Mouse (Mus musculus): ENCODE measurements around the gene Cfi.
A peak's percentile ranks its signal among the peaks of the same experiment; 100 is the strongest.

Cfi gene

DNA sequence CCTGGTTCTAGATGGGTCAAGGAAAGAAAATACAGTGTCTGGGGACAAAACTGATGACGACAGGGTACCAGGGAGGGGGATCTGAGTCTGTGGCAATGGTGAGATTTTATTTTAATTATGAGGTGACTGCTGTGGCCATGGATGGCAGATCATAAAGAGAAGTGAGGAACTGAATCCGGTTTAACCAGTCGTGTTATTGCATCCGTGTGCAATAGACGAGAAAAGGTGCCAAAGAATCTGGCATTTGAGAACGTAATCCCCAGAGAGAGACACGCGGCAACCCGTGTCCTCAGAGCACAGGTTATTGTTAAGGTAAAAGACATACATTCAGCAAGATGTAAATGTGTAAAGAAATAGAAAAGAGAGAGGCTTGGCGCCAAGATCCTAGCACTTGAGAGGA lies 41.6 kb downstream of the Cfi start:
- no peak for DNase-seq (ENCODE audit: extremely low spot score, low spot score)

DNA sequence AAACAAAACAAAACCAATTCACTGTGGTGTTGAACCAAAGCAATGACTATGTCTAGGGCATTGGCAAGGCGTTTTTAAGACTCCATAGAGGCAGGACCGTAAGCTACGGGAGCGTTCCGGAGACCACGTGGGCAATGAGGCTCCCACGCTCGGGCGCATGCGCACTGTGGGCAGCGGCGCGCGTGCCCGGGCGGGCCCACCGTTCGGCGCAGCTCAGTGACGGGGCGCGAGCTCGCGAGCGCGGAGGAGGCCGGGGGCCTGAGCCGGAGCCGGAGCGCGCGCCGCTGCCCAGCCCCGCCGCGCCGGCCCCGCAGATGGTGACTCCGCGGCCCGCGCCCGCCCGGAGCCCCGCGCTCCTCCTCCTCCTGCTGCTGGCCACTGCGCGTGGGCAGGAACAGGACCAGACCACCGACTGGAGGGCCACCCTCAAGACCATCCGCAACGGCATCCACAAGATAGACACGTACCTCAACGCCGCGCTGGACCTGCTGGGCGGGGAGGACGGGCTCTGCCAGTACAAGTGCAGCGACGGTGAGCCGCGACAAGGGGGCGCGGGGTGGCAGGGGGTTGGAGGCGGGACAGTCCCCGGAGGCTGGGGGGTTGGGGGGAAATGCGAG lies 42.8 kb downstream of the Cfi start, which contains the start of gene Pla2g12a:
Gene Pla2g12a, plus strand, starts transcription at position 202 of the 617 bp plus-strand sequence.
- DNase-seq (ENCODE audit: extremely low spot score, low spot score), result peak; percentile 87

DNA sequence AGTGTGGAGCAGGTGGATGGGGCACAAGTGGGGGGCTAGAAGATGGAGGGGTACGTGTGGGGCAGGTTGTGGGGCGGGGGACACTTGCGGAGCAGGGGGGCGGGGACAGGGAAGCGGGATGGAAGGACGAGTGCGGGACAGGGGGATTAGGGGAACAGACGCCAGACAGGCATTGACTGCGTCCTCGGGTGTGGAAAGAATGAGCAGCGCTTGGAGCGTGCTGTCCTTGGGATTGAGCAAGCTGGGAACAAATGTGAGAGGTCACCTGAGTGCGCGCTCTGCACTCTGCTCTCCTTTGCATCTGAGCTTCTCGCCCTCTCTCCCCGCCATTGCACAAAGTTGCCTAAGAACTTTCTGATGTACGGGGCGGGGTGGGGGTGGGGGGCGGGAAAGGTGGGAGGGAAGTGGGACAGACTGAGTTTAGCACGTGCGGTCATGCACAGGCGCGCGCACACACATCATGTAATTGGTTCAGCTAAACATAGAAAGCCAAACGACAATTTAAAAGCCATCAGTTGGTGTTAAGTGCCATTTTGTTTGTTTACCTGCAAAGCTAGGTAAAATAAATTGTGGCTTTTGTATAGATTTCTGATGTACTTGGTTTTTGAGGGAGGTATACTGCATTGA lies 43.6 kb downstream of the Cfi start:
- no peak for DNase-seq (ENCODE audit: extremely low spot score, low spot score)

DNA sequence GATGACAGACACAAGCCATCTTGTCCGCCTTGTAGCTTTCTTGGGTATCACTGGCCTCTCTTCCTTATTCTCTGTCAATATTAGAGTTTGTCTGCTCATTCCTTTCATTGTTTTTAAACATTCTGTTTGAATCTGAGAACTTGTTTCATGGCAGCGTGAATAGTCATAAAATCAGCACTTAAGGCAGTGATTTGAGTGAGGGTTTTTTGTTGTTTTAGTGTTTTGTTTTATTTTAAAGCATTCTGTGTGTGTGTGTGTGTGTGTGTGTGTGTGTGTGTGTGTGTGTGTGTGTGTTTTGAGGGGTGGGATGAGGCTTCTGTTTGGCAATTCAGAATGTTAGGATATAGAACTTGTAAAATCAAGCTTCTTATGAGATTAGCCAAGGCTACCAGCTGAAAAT lies 44.2 kb downstream of the Cfi start:
- DNase-seq (ENCODE audit: extremely low spot score, low spot score), result no peak

DNA sequence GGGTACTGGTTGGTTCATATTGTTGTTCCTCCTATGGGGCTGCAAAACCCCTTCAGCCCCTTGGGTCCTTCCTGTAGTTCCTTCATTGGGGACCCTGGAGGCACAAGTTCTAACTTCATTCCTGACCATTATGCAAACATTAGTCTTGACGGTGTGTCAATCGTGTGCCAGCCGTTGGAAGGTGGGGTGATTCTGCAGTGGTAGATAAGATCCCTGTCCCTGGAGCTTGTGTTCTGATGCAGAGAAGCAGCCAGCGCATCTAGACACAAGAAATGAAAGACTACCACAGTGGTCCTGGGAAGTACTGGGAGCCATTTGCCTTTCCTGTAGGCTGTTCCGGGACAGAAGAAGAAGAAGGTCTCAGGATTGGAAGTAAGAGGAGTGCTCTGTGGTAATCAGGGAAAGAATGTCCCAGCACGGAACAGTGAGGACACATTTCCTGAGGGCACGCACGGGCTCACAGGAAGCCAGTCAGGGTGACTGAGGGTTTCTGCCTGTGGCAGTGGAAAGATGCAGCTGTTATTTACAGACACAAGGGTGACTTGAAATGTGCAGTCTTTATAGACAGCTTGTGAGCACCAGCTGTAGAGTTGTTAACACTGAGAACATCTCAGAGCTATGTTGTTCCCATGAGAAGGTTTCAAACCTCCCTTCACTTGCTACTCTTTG lies 45.4 kb downstream of the Cfi start:
- no peak for DNase-seq (ENCODE audit: extremely low spot score, low spot score)

DNA sequence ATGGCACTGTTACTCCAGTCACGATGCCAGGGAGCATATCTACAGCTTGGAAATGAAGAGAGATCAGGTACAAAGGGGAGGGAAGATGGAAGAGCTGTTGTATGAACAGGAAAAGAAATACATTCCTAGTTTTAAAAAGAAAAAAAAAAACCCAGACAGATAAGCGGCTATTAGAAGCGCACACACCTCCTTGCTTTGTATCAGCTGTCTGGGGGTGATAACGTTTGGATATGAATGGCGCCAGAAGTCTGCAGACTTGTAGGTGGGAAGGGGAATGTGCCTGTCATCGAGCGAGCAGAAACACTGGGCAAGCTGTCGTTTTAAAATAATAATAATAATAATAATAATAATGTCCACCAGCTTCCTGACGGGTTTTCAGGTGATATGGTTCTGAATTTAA lies 49.9 kb downstream of the Cfi start:
- no peak for DNase-seq (ENCODE audit: extremely low spot score, low spot score)

DNA sequence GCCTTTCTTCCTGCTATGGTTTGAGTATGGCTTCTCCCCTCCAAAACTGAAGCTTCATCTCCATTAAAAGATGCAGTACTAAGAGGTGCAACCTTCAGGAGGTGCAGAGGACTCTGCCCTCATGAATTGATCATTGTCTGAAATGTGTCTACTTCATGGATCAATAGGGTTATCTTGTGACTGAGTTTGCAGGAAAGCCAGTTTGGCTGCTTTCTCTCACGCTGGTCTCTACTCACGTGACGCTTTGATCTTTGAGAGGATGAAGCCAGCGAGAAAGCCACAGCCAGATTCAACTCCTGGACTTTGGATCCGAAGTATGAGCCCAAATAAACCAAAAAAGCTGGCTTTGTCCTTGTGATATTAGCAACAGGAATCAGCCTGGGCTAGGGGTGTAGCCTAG lies 50.7 kb downstream of the Cfi start:
- DNase-seq (ENCODE audit: extremely low spot score, low spot score), result no peak

DNA sequence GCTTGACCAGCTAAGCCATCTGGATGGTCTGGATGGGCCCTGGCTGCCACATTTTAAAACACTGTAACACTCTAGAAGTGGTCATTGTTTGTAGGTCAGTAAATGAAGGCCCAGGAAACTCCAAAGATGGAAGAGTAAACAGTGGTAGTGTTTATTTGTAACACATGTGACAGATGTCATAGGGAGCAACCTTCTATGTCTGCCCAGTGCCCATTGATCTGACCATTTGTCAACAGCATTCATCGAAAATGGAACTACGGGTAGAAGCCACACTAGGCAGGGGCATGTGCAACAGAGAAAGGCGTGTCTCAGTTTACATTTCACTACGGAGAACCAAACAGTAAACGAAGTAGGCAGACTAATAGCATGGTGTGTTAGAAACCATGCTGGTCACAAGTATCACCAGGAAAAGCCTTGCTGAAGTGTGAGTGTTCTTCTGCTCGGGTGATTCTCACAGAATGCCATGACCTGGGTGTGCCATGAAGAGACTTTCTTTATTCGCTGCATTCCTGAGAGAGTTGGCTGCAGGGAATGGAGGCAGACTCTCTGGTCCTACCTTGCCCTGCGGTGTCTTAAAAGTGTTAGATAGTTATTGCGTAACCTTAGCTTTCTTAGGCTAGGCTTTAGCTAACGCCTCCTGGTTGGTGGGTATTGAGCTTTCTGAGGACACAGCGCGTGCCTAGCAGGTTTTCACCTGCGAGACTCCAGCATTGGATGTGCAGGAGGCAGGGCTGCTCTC lies 52.3 kb downstream of the Cfi start:
- no peak for DNase-seq (ENCODE audit: extremely low spot score, low spot score)

DNA sequence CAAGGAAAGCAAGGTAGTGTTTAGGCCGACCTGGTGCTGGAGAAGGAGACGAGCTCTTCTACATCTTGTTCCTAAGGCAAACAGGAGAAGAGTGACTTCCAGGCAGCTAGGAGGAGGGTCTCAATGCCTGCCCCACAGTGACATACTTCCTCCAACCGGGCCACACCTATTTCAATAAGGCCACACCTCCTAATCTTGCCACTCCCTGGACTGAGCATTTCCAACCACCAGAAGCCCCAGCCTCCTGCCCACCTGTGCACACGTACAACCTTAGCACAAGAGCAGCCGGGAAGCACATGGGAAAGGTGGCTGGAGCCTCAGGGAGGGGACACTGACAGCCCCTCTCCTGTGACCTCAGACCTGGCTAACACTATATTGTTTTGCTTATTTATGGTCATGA lies 56.3 kb downstream of the Cfi start:
- no peak for DNase-seq (ENCODE audit: extremely low spot score, low spot score)

DNA sequence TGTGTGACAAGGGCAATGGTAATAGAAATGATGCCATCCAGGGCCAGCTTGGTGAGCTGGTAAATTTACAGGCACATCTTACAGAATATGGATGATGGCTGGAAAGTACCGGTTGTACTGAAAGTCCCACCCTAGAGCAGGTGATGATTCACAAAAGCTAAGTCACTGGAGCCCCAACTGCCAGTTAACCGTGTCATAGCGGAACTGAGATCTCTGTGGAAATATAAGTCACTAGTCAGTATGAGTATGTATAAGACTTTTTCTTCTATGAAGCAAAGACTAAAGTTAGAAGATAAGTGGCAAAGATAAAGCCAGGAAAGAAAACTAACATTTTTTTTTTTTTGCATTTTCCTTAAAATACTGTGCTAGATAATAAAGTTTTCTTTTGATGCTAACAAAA lies 57.5 kb downstream of the Cfi start:
- no peak for DNase-seq (ENCODE audit: extremely low spot score, low spot score)

DNA sequence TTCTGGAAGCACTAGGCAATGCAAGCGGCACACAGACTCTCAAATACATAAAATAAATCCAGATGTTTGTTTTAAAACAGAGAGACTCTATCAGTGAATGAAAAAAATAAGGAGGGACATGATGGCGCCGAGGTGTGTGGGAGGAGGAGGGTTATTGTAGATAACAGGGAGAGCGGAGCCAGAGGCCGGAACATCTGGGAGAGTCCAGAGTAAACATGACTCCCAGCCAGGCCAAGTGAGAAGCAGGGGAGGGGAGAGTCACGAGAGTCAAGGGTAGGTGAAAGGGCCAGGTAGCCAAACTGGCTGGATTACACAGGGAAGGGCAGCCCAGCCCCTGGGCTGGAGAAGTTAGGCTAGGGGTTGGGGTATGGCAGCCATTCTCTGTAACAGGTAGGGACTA lies 60.9 kb downstream of the Cfi start:
- DNase-seq (ENCODE audit: extremely low spot score, low spot score), result no peak

DNA sequence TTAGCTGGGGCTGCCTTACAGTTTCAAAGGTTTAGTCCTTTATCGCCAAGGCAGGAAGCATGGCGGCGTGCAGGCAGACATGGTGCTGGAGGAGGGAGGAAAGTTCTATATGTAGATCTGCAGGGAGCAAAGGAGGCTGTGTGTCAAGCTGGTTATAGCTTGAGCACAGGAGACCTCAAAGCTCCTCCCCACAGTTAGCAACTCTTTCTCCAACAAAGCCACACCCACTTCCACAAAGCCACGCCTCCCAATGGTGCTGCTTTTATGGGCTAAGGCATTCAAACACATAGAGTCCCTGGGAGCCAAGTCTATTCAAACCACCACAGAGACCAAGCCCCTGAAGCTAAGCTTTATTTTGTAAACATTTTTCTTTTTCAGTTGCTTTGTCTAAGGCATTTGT lies 63.2 kb downstream of the Cfi start:
- DNase-seq (ENCODE audit: extremely low spot score, low spot score), result no peak

DNA sequence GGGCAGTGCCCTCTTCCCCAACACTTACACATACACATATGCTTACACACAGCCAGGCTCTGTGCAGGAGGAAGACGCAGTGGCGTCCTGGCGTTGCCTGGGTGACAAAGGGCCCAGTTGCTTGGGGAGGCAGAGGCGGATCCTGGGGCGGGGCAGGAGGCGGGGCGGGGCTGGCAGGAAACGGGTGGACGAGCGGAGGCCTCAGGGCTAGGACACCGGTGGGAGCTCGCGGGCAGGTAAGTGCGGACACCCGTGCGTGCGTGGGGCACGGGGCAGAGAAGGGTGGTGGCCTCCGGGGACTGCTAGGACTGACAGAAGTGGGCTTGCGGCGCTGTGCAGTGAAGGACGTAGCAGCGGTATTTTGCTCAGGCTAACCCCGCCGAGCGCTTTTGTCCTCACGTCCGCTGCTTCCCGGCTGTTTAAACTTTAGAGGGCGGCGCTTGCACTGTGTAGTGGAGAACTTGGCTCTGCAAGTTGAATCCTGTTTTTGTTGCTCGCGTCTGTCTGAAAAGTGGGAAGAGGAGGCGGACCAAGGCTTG lies 65.7 kb downstream of the Cfi start, which contains the start of gene Casp6:
Gene Casp6, plus strand, starts transcription at position 155 of the 539 bp plus-strand sequence.
- peak; percentile 89 for DNase-seq (ENCODE audit: extremely low spot score, low spot score)

DNA sequence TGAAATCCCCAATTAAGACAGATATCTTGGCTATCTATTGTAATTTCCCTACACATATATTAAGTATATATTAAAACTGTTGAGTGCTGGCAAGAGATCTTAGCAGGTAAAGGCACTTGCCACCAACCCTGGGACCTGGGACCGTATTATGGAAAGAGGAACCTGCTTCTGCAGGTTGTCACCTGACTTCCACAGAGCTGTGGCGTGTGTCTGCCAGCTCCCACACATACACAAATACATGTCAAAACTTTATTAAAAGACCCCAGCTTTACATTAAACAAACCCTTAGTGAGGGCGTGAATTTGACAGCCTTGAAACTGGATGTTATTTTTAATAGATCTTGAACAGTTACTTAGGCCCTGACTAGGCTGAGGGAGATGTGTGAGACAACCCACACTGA lies 67.7 kb downstream of the Cfi start:
- no peak for DNase-seq (ENCODE audit: extremely low spot score, low spot score)

DNA sequence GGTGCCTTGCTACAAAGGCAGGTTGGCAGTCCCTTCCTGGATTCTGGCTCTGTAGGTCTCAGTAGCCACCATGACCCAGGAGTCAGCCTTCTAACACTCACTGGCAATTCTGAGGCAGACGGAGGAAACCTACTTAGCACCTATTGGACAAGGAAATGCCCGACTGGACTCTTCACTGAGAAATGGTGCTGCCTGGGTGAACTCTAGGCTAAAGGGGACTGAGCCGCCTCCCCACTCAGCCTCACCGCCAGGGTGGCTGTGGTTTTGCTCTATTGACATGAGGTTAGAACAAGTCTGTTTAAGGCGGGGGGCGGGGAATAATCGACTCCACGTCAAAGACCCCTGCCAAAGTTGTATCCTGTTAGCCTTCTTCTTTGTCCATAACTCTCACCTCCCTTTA lies 68.2 kb downstream of the Cfi start:
- DNase-seq (ENCODE audit: extremely low spot score, low spot score), result no peak

DNA sequence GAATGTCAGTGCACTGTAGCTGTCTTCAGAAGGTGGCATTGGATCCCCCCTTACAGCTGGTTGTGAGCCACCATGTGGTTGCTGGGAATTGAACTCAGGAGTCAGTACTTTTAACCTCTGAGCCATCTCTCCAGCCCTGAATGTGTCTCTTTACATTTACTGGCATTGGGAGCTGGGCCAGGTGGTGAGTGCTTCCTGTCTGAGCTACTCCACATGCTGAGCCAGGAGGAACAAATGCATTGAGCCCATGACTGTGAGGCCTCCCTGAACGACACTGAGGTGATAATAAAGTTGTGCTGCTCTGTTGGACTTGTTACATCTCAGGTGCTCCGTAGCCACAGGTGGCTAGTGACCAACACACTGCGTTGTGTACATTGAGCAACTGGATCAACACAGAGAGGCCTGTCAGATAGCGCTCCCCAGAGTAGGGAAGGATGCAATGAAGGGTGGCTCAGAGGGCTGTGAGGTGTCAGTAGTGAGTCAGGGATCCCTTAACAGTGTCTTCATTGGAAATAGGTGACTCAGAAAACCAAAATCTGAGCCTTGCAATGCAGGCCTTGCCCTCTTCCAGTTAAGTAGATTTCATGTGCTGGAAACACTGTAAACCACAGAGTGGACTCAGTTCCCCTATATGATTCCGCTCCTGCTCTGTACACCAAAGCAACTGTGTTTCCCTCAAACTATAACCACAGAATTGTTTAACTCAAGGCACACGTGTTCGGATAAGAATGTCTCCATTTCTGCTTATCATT lies 68.9 kb downstream of the Cfi start:
- no peak for DNase-seq (ENCODE audit: extremely low spot score, low spot score)

DNA sequence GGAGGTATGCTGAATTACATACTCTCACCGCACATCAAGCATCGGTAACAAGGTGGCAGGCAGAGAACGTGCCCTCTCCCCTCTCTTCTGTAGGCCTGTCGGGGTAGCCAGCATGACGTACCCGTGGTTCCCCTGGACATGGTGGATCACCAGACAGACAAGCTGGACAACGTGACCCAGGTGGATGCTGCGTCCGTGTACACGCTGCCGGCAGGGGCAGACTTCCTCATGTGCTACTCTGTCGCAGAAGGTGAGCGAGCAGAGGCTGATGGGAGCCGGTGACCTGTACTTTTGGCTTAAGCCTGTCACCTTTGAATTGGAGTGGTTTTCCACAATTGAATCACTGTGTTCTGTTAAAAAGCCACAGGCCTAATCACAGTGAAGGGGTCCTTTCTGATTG lies 76.3 kb downstream of the Cfi start:
- DNase-seq (ENCODE audit: extremely low spot score, low spot score), result no peak

DNA sequence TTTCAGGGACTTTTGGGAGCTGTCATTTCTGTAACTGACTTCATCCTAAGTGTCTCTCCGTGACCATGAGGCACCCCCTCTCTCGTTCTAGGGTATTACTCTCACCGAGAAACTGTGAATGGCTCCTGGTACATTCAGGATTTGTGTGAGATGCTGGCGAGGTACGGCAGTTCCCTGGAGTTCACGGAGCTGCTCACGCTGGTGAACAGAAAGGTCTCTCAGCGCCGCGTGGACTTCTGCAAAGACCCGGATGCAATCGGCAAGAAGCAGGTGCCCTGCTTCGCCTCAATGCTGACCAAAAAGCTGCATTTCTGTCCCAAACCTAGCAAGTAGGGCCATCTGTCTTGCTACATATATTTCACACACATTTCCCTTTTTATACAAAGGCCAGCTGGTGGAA lies 77.6 kb downstream of the Cfi start:
- no peak for DNase-seq (ENCODE audit: extremely low spot score, low spot score)

DNA sequence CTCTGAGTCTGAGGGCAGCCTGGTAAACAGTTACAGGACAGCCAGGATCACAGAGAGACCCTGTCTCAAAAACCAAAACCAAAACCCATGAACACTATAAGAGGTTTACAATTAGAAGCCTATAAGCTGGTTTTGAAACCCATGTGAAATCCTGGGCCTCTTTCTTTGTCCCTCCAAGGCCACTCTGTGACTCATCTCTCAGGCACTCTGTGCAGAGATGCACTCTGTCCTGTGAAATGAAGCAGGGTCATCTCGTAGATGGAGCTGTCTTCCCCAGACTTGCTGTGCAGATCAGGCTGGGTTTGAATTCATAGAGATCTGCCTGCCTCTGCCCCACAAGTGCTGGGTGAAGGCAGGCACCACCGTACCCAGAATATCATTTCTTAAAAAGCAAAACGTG lies 81.7 kb downstream of the Cfi start:
- no peak for DNase-seq (ENCODE audit: extremely low spot score, low spot score)

DNA sequence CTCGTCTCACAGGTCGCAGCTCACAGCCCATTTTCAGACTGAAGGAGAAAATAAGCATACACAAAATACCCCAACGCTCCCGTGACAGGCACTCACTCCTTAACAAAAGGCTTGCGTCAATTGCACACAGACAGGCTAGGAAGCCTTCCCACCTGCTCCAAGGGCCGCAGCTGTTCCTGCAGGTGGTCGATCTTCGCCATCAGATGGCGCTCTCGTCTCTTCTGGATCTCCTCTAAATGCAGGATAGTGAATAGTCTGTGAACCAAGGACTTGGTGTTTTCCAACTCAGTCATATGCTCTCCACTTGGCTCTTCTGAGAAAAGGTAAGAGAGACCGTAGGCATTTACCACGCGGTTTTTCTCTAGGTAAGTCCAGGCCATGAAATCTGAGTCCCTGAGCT lies 82.8 kb downstream of the Cfi start:
- DNase-seq (ENCODE audit: extremely low spot score, low spot score), result peak; percentile 61

DNA sequence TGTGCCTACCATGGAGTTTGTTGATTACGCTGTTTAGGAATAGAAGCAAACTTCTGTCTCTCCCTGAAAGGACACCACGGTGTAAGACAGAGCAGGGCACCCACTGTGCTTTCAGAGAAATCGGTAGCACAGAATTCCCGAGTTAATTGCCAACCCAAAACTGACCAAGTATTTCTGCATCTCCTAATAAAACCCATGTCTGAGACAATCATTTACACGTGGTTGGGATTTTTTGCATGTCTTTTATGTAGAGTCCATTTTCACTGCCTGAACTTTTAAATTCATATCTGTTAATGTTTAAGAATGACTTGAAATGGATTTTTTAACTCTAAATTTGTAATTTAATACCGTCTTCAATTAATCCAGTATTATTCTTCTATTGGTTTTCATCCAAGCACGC lies 87.9 kb downstream of the Cfi start:
- DNase-seq (ENCODE audit: extremely low spot score, low spot score), result no peak
